ENCODE assay signal across 14 mouse cellular contexts in genomic region chr6:50058596-50058995, GRCm38 (mm10).
"Had no signal": no experiment of that assay in that cellular context is flagged by ENCODE, and none has a peak within 500 bp of the region (broad histone marks: within the 10 kb centered on the region; RNA-seq: fewer than 3 reads in every experiment).

No protein-coding gene starts in this region.

- H3K9ac ChIP-seq: intestine, embryonic 15.5 days; liver, embryonic 12.5 days; liver, embryonic 15.5 days; lung, embryonic 15.5 days had no signal

- DNase-seq: layer of hippocampus, postnatal 36 days; lung, adult 18-20 months; lung, postnatal 10 days; lung, postnatal 36 days; midbrain, embryonic 14.5 days; thymus, postnatal 25 days had no signal

- H3K36me3 ChIP-seq: intestine, embryonic 15.5 days; liver, embryonic 12.5 days; liver, embryonic 15.5 days; lung, embryonic 15.5 days; midbrain, embryonic 10.5 days had no signal

- H3K27ac ChIP-seq: intestine, embryonic 15.5 days; kidney, postnatal 0 days; left cerebral cortex, adult 2 months; liver, embryonic 12.5 days; liver, embryonic 15.5 days; lung, embryonic 15.5 days; midbrain, embryonic 10.5 days had no signal

- H3K27me3 ChIP-seq: intestine, embryonic 15.5 days; liver, embryonic 12.5 days; liver, embryonic 15.5 days; lung, embryonic 15.5 days had no signal

- H3K4me3 ChIP-seq: intestine, embryonic 15.5 days; left cerebral cortex, adult 2 months; liver, embryonic 12.5 days; liver, embryonic 15.5 days; lung, embryonic 15.5 days; megakaryocyte, embryonic 14.5 days; midbrain, embryonic 10.5 days had no signal

- H3K4me1 ChIP-seq: intestine, embryonic 15.5 days; liver, embryonic 12.5 days; liver, embryonic 15.5 days; lung, embryonic 15.5 days; megakaryocyte, embryonic 14.5 days had no signal
